Mouse (Mus musculus): ENCODE measurements around the gene Kat2a.

Gene Kat2a

DNA sequence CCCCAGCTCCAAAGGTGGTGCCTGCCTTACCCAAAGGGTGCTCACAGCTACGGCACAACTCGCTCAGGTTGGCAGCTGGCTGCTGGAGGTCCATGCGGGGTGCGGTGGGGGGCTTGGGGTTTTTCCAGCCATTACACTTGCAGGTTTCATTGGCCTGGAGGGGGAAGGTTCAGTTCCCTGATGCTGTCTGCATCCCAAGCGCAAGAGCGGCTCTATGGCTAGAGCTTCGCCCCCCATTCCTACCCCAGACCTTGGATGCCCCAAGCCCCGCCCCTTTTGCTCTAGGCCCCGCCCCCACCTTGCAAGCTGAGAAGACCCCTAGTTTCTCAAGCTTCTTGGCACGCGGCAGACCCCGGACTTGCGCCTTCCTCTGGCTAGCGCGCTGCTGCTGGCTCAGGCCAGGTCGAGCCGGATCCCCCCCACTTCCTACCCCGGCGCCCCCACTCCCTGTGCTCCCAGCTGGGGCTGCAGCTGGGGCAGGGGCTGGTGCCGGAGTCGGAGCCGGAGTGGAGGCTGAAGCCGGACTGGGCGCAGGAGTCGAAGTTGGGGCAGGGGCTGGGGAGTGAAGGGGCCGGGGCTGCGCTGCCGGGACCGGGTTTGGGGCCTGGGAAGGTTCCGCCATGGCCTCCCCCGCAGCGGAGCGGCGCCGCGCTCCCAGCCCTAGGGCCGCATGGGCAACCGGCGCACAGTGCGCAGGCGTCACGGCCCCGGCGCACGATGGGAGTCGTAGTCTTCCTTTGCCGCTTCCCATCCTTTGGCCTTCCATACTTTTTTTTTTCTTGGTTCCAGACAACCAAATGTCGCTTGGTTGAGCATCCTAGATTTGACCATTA lies at the start of gene Kat2a:
Gene Kat2a, minus strand, starts transcription at position 683 of the 833 bp plus-strand sequence.
- peak; percentile 72 to 83 for DNase-seq (ENCODE audit: low spot score in 2 of 2)

DNA sequence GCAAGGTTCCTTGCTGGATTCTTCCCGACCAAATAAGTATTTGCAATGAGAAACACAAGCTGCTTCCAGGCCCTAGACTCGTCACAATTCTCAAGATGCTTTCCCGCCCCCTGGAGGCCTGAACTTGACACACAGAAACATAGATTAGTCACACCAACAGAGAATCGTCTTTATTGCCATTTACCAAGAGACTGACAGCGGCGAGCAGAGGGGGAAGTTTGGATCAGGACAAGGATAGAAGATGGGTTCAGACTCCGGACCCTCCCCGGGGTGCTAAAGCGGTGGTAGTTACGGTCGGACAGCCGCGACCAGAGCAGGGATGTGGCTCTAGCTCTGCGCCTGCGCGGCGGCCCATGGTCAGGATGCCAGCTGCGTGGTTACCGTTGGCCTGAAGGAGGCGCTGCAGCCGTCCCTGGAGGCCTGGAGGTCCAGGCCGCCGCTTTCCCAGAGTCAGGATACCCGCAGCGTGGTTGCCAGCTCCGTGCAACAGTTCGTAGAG lies 49.3 kb upstream of the Kat2a start:
- peak; percentile 70 to 86 for DNase-seq (ENCODE audit: low spot score in 2 of 2)

DNA sequence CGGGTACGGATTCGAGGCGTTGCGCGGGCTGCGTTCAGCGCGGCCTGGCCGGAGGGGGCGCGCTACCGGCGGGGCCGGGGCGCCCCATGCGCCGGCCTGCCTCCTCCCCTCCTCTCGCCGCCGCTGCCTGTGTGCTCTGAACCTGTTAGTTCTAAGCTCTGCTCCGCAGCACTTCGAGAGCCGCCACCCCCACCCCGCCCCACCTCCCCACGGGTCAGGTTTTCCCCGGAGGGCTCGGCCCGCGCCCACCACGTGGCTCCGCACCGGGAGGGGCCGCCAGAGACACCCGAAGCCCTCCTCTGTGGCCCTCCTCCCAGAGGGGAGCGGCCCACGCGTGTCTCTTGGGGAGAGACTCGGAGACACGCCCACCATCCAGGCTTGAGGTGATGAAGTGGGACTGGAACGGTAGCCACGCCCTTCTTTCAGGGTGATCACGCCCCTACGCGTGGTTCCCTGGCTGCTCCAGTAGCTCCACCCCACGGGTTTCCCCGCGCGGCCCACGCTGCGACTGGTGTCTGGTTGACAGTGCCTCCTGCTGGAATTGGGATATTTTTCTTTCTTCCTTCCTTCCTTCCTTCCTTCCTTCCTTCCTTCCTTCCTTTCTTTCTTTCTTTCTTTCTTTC lies 47.5 kb upstream of the Kat2a start, which contains the start of gene Kcnh4:
Gene Kcnh4, minus strand, starts transcription at position 332 of the 623 bp plus-strand sequence.
- DNase-seq (ENCODE audit: low spot score in 2 of 2): peak; percentile 87 to 89

DNA sequence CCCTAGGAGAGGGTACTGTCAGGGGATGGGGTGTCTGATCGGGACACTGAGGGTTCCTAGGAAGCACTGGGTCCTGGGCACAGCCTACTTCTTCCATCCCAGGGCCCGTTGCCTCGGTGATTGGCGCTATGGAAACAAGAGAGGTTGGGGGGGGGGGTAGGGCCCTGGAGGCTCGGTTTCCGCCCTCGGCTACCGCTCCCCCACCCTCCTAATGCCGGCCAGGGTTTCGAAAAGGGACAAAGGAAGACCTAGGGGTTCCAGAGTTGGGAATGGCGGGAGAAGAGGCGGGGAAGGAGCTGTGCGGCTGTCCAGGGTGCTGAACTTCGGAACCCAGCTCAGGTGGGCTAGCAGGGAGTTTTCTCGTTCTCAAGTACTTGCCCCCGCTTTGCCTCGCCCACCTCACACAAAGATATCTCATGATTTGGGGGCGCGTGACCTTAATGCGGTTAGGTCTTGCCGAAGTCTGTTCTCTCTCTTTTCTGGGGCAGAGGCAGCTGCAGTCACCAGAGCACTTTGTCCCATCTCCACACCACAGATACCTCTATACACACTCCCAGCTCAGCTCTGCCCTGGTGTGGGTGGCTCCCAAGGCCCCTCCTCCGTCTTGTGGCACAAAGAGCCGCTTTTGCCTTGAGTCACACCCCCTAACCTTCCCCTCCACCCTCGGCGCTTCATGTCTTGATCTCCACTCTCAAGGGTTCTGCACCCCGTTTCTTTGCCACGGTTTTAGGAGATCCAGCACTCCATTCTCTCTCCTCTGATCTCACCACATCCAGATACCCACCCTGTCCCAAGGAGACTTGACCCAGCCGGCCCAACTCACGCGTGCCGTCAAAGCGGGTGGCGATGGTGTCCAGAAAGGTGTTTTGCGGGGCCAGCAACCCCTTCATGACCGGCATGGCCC lies 46.7 kb upstream of the Kat2a start:
- DNase-seq (ENCODE audit: low spot score in 2 of 2): peak in 1 of 2 experiments; percentile 37

DNA sequence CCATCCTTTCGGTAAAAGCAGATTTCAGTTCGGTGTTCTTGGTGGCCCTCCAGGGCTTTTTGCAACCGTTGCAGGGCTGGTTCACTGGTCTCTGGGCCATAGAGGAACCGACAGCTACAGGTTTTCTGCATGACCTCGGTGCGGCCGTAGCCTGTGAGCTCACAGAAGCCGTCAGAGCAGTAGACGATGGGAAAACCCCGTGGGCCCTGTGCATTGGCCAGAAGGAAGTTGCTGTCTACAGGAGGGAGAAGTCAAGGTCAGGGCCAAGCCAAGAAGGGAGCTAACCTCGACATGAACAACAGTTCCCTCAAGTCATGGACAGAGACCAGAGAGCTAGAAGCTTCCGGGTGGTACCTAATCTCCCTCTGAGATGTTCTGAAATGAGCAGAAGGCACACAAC lies 45.3 kb upstream of the Kat2a start:
- DNase-seq (ENCODE audit: low spot score in 2 of 2): no peak

DNA sequence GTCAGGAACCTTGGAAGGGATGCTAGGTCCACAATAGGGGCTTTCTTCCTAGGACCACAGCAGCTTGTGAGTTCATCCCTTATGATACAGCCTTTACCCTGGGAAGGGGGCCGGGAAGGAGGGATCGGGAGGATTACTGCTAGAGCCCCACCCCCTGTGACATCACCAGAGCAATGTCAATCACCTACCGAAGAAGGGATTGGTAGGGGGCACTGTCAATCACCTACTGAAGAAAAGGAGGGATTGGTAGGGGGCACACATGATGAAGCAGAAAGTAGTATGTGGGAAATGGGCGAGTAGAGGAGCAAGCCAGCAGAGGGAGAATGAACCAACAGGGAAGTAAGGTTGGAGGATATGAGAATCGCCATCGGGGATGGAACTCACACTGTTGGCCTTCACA lies 44.2 kb upstream of the Kat2a start:
- no peak for DNase-seq (ENCODE audit: low spot score in 2 of 2)

DNA sequence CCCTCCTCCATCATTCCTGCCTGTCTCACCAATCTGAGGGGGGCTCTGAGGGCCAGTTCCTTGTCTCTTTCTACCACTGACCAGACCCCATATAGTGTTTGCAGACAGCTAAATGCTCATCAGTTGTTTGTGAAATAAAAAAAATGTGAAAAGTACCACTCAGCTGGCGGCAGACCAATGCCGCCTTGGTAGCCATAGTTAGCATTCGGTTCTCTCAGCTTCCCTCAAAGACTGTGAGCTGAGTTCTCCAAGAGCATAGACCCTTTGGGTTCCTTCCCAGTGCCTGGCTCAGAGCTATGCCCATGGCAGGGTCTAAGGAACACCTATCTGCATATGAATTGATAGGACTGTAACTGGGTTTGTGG lies 42.4 kb upstream of the Kat2a start:
- no peak for DNase-seq (ENCODE audit: low spot score in 2 of 2)

DNA sequence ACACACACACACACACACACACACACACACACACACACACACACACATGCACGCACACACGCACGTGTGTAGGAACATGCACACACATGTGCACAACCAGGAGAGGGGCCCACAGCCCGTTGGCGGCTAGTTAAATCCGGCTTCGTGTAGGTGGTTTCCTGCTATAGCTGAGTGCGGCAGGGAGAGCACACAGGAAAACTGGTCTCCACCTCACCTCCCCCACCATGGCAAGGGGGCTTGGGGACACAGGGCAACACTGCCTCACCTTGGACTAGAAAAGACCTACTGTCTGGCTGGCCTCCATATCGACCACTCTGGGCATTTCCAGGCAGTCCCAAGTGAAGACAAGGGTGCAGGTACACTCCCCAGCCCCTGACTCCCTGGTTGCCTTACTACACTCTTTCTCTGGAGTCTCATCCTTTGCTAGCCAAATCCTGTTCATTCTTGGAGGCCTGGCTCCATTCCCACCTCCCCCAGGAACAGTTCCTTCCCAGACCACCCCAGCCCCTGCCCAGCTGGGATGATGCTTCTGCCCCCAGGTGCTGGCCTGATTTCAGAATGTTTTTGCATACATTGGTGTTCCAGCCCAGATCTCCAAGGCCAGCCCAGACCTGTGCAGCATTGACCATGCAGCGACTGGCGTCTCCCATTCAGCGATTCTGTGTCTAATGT lies 41.9 kb upstream of the Kat2a start:
- DNase-seq (ENCODE audit: low spot score in 2 of 2): peak; percentile 47 to 64

DNA sequence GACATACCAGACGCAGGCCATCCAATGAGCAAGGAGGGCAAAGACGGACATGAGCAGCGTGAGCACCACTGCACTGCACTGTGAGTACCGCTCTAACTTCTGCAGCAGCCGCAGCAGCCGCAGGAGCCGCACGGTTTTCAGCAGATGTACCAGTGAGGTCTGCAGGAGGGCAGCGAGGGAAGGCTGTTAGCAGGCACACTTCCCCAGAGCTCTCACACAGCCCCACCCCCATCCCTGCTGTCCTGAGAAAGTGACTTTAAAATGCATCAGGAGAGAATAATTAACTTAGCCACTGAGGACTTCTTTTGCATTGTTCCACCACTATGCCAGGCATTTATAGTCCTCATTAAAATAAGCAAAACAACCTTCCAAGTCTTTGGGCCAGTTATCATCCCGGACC lies 40.0 kb upstream of the Kat2a start:
- DNase-seq (ENCODE audit: low spot score in 2 of 2): no peak

DNA sequence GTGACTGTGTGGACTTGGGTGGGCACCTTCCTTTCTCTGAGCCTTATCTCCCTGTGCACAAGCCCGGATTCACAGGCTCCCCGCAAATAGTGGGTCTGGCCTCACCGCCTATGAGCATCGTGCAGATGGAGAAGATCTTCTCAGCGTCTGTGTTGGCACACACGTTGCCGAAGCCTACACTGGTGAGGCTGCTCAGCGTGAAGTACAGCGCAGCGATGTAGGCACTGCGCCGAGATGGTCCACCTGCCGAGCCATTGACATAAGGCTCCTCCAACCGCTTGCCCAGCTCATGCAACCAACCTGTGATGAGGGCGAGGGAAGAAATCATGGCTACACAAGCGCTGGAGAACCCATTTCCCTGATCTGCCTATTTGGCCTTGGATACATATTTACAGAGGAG lies 37.9 kb upstream of the Kat2a start:
- DNase-seq (ENCODE audit: low spot score in 2 of 2): no peak

DNA sequence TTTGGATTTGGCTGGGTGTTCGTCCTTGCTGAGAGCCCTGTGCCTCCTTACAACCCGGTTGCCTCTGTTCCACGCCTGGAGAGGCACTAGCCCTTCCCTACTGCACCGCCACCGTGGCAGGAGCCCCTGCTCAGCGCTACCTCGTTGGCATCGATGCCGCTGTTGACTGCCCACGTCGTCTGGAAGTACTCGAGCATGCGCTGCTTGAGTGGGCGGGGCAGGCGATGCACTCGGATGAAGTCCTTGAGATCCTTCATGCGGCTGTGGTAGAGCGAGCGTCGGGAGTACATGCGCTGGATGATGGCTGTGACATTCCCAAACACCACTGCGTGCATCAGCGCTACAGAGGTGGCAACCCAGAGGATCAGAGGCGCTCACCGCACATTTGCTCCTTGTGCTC lies 37.2 kb upstream of the Kat2a start:
- DNase-seq (ENCODE audit: low spot score in 2 of 2): no peak

DNA sequence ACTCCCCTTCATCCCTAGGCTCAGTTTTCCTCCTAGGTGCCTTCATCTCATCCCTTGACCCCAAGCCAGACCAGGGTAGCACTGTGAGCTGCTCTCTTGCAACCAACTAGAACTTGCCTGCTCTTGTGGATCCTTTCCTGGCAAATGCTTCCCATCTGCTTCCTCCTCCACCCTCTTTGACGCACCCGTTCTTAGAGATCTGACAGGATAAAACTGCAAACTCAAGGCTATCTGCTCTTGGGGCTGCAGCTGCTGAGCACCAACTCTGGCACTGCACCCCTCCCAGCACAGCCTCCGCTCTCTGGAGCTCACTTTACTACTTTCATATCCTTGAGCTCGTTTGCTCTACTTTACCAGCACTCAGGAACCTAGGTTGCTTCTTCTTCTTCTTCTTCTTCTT lies 36.4 kb upstream of the Kat2a start:
- no peak for DNase-seq (ENCODE audit: low spot score in 2 of 2)

DNA sequence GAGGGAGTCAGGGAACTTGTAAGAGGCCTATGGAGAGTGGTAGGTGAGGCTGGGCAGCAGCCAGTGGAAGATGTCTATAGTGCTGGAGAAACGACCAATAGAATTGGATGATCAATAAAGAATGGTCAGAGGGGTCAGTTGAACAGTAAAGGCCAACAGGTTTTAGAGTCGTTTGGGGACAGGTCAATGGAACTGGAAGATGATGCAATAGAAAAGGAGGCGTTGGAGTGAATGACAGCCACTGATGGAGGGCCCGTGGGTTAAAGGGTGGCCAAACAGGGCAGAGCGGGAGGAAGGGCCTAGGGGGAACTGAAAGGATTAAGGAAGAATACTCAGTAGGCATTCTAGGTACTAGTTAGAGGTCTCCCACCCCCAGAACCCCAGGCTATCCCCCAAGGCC lies 34.8 kb upstream of the Kat2a start:
- no peak for DNase-seq (ENCODE audit: low spot score in 2 of 2)

DNA sequence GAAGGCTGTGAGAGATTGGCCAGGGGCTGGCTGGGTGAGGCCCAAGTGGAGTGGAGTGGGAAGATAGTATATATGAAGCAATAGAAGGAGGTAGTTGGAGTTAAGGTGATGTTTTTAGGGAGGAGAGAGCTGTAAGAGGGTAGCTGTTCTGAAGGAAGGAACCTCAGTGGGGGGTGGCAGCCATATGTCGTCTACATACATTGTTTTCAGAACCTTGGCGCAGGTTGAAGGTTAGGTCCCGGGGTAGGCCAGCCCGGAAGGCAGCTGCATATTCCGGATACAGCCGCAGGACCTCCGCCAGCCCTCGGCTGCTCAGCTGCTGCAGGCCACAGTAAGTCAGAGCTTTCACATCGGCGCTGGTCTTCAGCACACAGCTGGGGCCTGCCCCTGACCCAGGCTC lies 34.3 kb upstream of the Kat2a start:
- DNase-seq (ENCODE audit: low spot score in 2 of 2): no peak

DNA sequence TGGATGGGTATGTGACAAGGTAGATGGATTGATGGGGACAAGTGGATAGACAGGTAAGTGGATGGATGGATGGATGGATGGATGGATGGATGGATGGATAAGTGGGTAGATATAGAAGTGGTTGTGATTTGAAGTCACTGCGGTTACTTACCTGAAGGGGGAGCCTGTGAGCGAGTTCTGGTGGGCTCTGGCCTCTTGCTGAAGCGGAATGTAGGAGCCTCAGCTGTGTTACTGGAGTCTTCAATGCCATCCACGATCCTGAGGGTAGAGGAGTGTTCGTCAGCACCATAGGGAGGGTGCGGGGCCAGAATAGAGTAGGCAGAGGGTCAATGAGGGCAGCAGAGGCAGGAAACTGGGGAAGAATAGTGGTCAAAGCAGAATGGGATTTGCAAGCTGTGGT lies 32.8 kb upstream of the Kat2a start:
- no peak for DNase-seq (ENCODE audit: low spot score in 2 of 2)

DNA sequence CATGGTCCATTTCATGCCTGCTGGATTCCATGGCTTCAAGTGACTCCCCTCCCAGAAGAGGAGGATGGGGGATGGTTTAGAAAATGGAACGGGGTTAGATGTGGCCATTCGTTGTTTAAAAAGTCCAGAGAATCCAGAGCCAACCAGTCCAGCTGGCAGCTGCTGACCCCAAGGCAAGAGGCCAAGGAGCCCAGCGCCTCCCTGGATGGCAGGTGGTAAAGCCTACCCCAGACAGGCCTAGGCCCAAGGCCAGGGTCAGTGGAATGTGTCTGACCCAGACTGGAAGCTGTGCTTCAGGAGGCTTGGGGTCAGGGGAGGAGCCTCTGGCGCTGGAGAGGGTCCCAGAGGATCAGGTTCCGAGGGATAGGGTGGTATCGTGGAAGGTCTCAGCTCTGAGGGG lies 29.1 kb upstream of the Kat2a start:
- no peak for DNase-seq (ENCODE audit: low spot score in 2 of 2)

DNA sequence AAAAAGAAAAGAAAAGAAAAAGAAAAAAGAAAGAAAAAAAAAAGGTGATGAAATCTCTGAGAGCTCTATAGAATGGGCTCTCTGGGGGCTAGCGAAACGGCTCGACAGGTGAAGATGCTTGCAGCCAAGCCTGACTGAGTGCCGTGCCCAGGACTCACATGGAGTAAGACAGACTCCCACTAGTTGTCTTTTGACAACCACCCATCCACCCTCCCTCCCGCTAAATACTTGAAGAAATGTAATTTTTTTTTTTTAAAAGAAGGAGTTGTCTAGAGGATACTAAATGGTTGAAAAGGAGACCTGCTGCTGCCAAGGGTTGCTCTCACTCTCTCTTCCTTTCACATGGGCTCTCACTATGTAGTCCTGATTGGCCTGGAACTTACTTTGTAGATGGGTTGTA lies 26.5 kb upstream of the Kat2a start:
- no peak for DNase-seq (ENCODE audit: low spot score in 2 of 2)

DNA sequence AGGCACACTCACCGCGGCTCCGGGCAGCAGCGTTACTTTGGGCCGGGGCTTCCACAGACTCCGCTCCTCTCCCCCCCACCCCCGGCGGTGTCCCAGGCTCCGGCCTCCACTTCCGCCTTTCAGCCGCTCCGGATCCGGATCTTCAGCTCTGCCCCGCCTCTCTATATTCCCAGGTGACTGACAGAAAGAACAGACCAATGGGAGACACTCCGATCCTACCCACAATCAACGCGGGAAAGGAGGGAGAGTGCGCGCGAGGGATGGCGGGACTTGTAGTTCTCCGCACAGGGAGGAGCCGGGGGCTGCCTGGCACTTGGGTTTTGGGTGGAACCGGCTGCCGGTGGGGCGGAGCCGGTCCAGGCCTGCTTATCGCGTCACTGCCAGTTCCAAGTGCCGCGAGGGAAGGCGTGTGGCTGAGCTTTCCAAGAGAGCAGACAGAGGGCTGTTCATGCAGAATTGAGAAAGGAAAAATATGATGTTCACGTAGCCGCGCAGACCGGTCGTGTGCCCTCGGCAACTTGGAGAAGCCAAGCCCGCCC lies 25.9 kb upstream of the Kat2a start, which contains the start of gene Rab5c:
Gene Rab5c, minus strand, starts transcription at position 150 of the 539 bp plus-strand sequence.
- DNase-seq (ENCODE audit: low spot score in 2 of 2): peak; percentile 98 to 99

DNA sequence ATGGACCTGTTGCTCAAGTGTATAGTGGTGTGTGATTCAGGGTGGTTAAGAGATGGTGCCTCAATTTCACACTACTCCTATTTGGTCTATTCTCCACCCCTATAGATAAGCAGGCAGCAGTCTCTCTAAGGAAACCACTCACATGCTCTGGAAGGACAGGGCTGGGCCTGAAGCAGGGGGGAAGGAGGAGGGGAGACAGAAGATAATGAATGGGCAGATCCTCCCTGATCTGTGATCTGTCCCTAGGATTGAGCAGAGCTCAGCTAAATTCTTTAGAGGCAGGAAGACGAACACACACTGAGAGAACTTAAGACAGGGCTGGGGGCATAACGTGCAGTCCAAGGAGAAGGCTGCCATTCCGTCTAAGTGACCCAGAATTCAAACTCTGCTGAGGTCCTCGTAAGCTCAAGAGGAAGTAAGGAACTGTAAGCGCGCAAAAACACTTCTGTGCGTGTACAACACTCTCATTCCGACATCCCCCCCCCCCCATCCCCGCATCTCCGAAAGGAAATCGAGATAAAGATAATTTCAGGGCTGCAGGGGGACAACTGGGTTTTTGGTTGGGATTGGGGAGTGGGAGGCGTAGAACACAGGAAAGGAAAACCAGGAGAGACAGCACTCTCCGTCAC lies 25.0 kb upstream of the Kat2a start:
- DNase-seq (ENCODE audit: low spot score in 2 of 2): no peak

DNA sequence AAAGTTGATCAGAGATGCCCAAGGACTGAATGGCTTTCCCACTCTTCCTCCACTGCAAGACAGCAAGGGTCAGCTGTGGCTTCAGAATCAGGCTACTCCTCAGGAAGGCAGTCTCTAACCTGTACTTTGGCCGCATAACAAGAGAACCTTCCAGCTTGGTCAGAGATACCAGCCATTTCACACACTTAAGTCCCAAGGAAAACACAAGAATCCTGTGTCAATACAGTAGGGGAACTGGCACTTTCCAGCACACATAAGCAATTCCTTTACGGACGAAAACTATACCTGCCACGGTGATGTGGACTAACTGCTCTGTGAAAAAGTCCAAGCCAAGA lies 24.4 kb upstream of the Kat2a start:
- no peak for DNase-seq (ENCODE audit: low spot score in 2 of 2)
